Mouse (Mus musculus): ENCODE data around the gene Tpm1.

DNA sequence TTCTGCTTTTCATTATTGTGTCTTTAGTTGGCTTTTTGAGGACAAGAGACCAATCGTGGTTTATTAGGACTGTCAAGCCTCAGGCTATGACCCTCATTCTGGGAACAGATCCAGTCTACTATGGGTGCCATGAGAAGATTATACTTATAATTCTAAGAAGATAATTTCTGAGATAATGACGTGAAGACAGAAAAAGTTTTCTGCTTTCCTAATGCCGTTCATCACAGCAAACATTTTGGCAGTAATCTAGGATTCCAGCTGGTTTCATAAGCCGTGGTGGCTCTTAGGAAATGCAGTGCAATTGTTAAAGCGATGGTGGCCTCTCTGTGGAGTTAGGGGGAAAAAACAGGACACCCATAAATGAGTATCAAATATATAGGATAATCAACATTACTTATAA, 40.0 kb upstream of the Tpm1 start:
- TF ChIP-seq GATA1 (IDR thresholded peaks at IDR 0.05; ENCODE audit: low read length) (no peak), TAL1 (IDR thresholded peaks at IDR 0.05; ENCODE audit: low read length) (no peak)
